Mouse (Mus musculus): ENCODE data around the gene Cbfa2t2. TPM values are rescaled to one million over a fixed set of nuclear protein-coding genes. Genes with fewer than 3 reads are reported as not detected.

The Cbfa2t2 gene
- polyA plus RNA-seq, 1 experiment = 9.8 TPM

- H3K27ac ChIP-seq (ENCODE audit: insufficient read depth, low read depth, low read length) = no peak overlapping the region
- H3K36me3 ChIP-seq (ENCODE audit: control insufficient read depth, insufficient read depth, low read length) = peaks cover 32% of the 10 kb centered on the region
- WGBS = 88% methylated on average over 12 of the region's 12 CpGs
- H3K4me3 ChIP-seq (ENCODE audit: low read depth, low read length) = no peak overlapping the region
- H3K4me1 ChIP-seq (ENCODE audit: control insufficient read depth, insufficient read depth, insufficient read length, low read length) = no peaks in the 10 kb centered on the region
- TF ChIP-seq POLR2A (IDR thresholded peaks at IDR 0.05; ENCODE audit: low read depth, low read length) (no peak), CTCF (IDR thresholded peaks at IDR 0.05; ENCODE audit: extremely low read depth, insufficient read length, insufficient replicate concordance, low read depth, low read length) (no peak)
- no peaks in the 10 kb centered on the region for H3K27me3 ChIP-seq (ENCODE audit: control insufficient read depth, insufficient read depth, low read length)
Measured at GRCm38 (mm10) chr2:154534704-154535270, 98.5 kb downstream of the Cbfa2t2 start.

GRCm38 (mm10) chr2:154538310-154538709 lies 102.0 kb downstream of the Cbfa2t2 start:
- peaks cover 21% of the 10 kb centered on the region for H3K36me3 ChIP-seq (ENCODE audit: control insufficient read depth, insufficient read depth, low read length)
- H3K27me3 ChIP-seq (ENCODE audit: control insufficient read depth, insufficient read depth, low read length) = no peaks in the 10 kb centered on the region
- 70% methylated on average over 2 of the region's 2 CpGs for WGBS
- no peak overlapping the region for H3K27ac ChIP-seq (ENCODE audit: insufficient read depth, low read depth, low read length)
- H3K4me3 ChIP-seq (ENCODE audit: low read depth, low read length) = no peak overlapping the region
- no peaks in the 10 kb centered on the region for H3K4me1 ChIP-seq (ENCODE audit: control insufficient read depth, insufficient read depth, insufficient read length, low read length)
- TF ChIP-seq POLR2A (IDR thresholded peaks at IDR 0.05; ENCODE audit: low read depth, low read length) (no peak), CTCF (IDR thresholded peaks at IDR 0.05; ENCODE audit: extremely low read depth, insufficient read length, insufficient replicate concordance, low read depth, low read length) (no peak)

DNA sequence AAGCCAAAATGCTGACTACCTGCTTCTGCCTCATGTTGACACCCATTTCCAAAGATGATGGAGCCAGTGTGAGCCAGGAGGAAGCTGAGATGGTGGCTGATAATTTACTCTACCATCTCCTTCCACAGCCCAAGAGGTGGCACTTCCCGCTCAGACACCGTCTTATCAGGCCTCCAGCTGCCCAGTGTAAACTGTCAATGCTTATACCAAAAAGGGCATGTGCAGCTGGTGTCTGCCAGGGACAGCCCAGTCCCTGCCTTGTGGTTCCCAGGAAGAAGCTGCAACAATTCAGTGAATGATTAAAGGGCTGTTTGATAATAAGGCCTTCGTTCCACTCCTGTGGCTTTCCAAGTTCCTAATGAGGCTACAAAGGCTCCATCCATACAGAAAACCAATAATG lies 102.4 kb downstream of the Cbfa2t2 start:
- peaks cover 20% of the 10 kb centered on the region for H3K36me3 ChIP-seq (ENCODE audit: control insufficient read depth, insufficient read depth, low read length)
- no peaks in the 10 kb centered on the region for H3K27me3 ChIP-seq (ENCODE audit: control insufficient read depth, insufficient read depth, low read length)
- H3K27ac ChIP-seq (ENCODE audit: insufficient read depth, low read depth, low read length) = no peak overlapping the region
- H3K4me3 ChIP-seq (ENCODE audit: low read depth, low read length) = no peak overlapping the region
- TF ChIP-seq POLR2A (IDR thresholded peaks at IDR 0.05; ENCODE audit: low read depth, low read length) = no peak
- no peak for TF ChIP-seq CTCF (IDR thresholded peaks at IDR 0.05; ENCODE audit: extremely low read depth, insufficient read length, insufficient replicate concordance, low read depth, low read length)
- H3K4me1 ChIP-seq (ENCODE audit: control insufficient read depth, insufficient read depth, insufficient read length, low read length) = no peaks in the 10 kb centered on the region
- 27% methylated on average over 3 of the region's 3 CpGs for WGBS

GRCm38 (mm10) chr2:154539720-154540119 lies 103.4 kb downstream of the Cbfa2t2 start:
- H3K4me3 ChIP-seq (ENCODE audit: low read depth, low read length) = no peak overlapping the region
- WGBS = 84% methylated on average over 3 of the region's 3 CpGs
- H3K27me3 ChIP-seq (ENCODE audit: control insufficient read depth, insufficient read depth, low read length) = no peaks in the 10 kb centered on the region
- no peak for TF ChIP-seq POLR2A (IDR thresholded peaks at IDR 0.05; ENCODE audit: low read depth, low read length)
- peak; percentile 26; the same call in 1 of the 2 replicates for TF ChIP-seq CTCF (IDR thresholded peaks at IDR 0.05; ENCODE audit: extremely low read depth, insufficient read length, insufficient replicate concordance, low read depth, low read length)
- H3K36me3 ChIP-seq (ENCODE audit: control insufficient read depth, insufficient read depth, low read length) = peaks cover 19% of the 10 kb centered on the region
- no peak overlapping the region for H3K27ac ChIP-seq (ENCODE audit: insufficient read depth, low read depth, low read length)
- H3K4me1 ChIP-seq (ENCODE audit: control insufficient read depth, insufficient read depth, insufficient read length, low read length) = no peaks in the 10 kb centered on the region

DNA sequence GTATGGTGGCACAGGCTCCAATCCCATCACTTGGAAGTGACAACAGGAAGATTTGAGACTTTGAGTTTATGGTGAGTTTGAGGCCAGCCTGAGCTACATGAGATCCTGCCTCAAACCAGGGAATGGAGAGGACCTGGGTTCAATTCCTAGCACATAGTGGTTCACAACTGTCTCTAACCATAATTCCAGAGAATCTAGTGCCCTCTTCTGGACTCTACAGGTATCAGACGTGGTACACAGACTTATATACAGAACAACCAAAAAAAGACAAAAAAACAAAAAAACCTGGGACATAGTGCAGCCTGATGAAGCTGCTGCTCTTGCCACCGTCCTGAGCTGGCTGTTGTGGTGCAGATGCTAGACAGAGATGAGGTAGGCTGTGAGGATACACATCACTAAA lies 105.3 kb downstream of the Cbfa2t2 start:
- Histone ChIP-seq H3K4me3 (ENCODE audit: low read depth, low read length) (no peak overlapping the region), H3K27ac (ENCODE audit: insufficient read depth, low read depth, low read length) (no peak overlapping the region), H3K27me3 (ENCODE audit: control insufficient read depth, insufficient read depth, low read length) (no peaks in the 10 kb centered on the region), H3K4me1 (ENCODE audit: control insufficient read depth, insufficient read depth, insufficient read length, low read length) (no peaks in the 10 kb centered on the region), H3K36me3 (ENCODE audit: control insufficient read depth, insufficient read depth, low read length) (peaks cover 6% of the 10 kb centered on the region; the same call in 1 of the 2 replicates)
- WGBS = 89% methylated on average over 2 of the region's 2 CpGs
- TF ChIP-seq CTCF (IDR thresholded peaks at IDR 0.05; ENCODE audit: extremely low read depth, insufficient read length, insufficient replicate concordance, low read depth, low read length) (no peak), POLR2A (IDR thresholded peaks at IDR 0.05; ENCODE audit: low read depth, low read length) (no peak)

- H3K27me3 ChIP-seq (ENCODE audit: control insufficient read depth, insufficient read depth, low read length) = no peaks in the 10 kb centered on the region
- no peak overlapping the region for H3K4me3 ChIP-seq (ENCODE audit: low read depth, low read length)
- no peaks in the 10 kb centered on the region for H3K4me1 ChIP-seq (ENCODE audit: control insufficient read depth, insufficient read depth, insufficient read length, low read length)
- no peak for TF ChIP-seq CTCF (IDR thresholded peaks at IDR 0.05; ENCODE audit: extremely low read depth, insufficient read length, insufficient replicate concordance, low read depth, low read length)
- no peak for TF ChIP-seq POLR2A (IDR thresholded peaks at IDR 0.05; ENCODE audit: low read depth, low read length)
- H3K27ac ChIP-seq (ENCODE audit: insufficient read depth, low read depth, low read length) = no peak overlapping the region
- WGBS = 88% methylated on average over 9 of the region's 9 CpGs
- H3K36me3 ChIP-seq (ENCODE audit: control insufficient read depth, insufficient read depth, low read length) = no peaks in the 10 kb centered on the region
Measured at GRCm38 (mm10) chr2:154543567-154544347, 107.5 kb downstream of the Cbfa2t2 start.

- H3K27me3 ChIP-seq (ENCODE audit: control insufficient read depth, insufficient read depth, low read length) = peaks cover 15% of the 10 kb centered on the region; the same call in 1 of the 2 replicates
- 95% methylated on average over 10 of the region's 10 CpGs for WGBS
- TF ChIP-seq POLR2A (IDR thresholded peaks at IDR 0.05; ENCODE audit: low read depth, low read length) = no peak
- TF ChIP-seq CTCF (IDR thresholded peaks at IDR 0.05; ENCODE audit: extremely low read depth, insufficient read length, insufficient replicate concordance, low read depth, low read length) = no peak
Measured at GRCm38 (mm10) chr2:154546711-154547110, 110.4 kb downstream of the Cbfa2t2 start, which contains the start of gene 1700003F12Rik. Gene 1700003F12Rik, plus strand, starts transcription at chr2:154547085.

More at GRCm38 (mm10) chr2:154546711-154547110, 110.4 kb downstream of the Cbfa2t2 start, which contains the start of gene 1700003F12Rik:
- Histone ChIP-seq H3K27ac (ENCODE audit: insufficient read depth, low read depth, low read length) (no peak within 1 kb of the TSS), H3K36me3 (ENCODE audit: control insufficient read depth, insufficient read depth, low read length) (no peaks in the 10 kb centered on the region), H3K4me1 (ENCODE audit: control insufficient read depth, insufficient read depth, insufficient read length, low read length) (peaks cover 9% of the 10 kb centered on the region), H3K4me3 (ENCODE audit: low read depth, low read length) (no peak within 1 kb of the TSS)
